Mouse (Mus musculus) WW6 (cell line): ENCODE results near the gene Trp63.
"Not testable (repeated sequence)": the region's sequence is repeated elsewhere in the genome, so short reads cannot be mapped to it uniquely, and the experiment has no call there.

Experiments used
- DNase-seq: peaks from one replicate; pipeline ENCODE4 v3.0.0-alpha.2; 2013; ENCODE audit warnings: low read depth, low spot score

Gene Trp63

DNA sequence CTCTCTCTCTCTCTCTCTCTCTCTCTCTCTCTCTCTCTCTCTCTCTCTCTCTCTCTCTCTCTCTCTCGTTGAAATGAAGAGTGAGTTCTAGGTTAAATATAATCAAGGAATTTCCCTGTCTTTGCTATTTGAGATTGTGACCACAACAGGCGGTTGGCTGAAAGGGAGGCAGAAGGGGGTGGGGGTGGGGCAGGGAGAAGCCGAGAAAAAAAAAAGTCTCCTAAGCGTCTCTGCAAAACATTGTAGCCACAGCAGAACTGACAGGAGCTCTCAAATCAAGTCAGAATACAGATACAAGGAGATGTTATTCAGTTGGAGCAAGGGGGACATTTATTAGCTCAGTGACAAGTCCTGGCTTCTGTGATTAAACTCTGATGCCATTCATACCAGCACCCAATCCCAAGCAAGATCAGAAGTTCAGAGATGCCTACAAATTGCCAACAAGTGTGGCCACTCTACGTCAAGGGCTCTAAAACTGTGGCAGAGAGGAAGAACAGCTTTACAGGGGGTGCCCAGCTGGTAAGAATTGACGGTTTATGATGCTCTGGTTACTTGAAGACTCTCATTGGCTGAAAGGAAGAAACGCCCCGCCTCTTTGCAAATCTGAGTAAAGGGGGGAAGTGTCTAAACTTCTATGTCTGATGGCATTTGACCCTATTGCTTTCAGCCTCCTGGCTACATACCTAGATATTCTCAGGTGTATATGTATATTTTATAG, at the start of gene Trp63:
Gene Trp63, plus strand, starts transcription at position 233 of the 718 bp plus-strand sequence.
- no peak for DNase-seq

- DNase-seq, result not testable (repeated sequence)
These were observed 38.8 kb upstream of the Trp63 start for GRCm38 (mm10) chr16:25644716-25645115.

DNA sequence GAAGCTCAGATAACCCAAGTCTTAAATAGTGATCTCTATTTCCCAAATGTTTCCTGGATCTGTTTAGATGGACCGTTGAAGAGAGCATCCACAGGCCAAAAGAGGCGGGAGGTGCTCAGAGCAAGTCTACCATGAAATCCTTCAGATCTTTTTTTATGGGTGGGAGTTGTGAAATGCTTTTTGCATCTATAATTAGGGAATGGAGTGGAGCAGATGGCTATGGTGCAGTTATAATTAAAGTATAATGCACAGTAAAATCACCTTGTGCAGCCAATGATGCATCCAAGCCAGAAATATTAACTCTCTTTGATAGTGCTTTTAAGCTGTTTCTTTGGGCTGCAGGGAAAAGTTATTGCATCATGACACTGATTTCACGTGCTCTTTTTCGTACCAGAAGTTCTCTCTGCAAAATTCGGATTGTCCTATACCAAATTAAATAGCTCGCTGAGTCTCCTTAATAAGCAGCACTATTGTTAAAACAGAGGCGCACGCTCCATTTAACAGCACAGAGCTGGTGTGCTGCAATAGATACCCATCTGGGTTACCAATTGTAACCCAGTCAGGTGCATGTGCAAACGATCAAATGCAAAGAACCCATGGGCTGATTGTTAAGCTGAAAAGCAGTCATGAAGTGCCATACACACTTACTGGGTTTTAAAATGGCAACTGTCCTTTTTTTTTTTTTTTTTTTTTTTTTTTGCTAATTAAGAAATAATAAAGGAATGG, 22.9 kb upstream of the Trp63 start:
- DNase-seq, result no peak

- no peak for DNase-seq
These were observed 20.4 kb upstream of the Trp63 start for GRCm38 (mm10) chr16:25663116-25663515.

- DNase-seq, result no peak
These were observed 9.6 kb upstream of the Trp63 start for GRCm38 (mm10) chr16:25673861-25674440.

GRCm38 (mm10) chr16:25680369-25680768, 3.2 kb upstream of the Trp63 start:
- DNase-seq, result no peak

- no peak for DNase-seq
These were observed 1.0 kb upstream of the Trp63 start for GRCm38 (mm10) chr16:25682533-25682932.

DNA sequence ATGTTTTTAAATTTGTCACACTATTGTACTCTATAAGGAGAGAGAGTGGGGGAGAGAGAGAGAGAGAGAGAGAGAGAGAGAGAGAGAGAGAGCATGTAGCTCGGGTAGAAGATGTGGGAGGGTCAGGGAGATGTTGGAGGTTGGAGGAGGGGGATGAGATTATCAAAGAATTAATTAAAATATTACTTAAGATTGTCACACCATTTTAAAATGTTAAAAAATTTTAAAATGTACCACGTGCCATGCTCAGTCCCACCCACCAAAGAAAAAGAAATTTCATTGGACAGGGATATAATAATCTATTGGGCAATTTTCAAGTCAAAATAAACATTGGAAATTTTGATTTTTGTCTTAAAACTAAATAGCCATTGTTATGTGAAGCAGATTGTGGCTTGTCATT, 1.0 kb downstream of the Trp63 start:
- DNase-seq, result no peak

- no peak for DNase-seq
These were observed 7.0 kb downstream of the Trp63 start for GRCm38 (mm10) chr16:25690612-25691011.

DNA sequence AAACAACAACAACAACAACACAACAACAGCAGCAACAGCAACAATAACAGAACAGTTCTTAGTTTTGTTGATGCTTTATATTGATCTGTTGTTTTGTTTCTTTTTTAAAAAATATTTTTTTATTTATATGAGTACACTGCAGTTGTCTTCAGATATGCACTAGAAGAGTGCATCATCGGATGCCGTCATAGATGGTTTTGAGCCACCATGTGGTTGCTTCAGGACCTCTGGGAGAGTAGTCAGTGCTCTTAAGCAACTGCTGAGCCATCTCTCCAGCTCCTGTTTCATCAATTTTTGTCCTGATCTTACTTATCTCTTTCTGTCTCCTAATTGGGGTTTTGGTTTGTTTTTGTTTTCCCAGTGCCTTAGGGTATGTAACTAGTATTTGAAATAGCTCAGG, 17.7 kb downstream of the Trp63 start:
- no peak for DNase-seq

GRCm38 (mm10) chr16:25706260-25706659, 22.7 kb downstream of the Trp63 start:
- DNase-seq, result no peak

GRCm38 (mm10) chr16:25715790-25716189, 32.2 kb downstream of the Trp63 start:
- no peak for DNase-seq

DNA sequence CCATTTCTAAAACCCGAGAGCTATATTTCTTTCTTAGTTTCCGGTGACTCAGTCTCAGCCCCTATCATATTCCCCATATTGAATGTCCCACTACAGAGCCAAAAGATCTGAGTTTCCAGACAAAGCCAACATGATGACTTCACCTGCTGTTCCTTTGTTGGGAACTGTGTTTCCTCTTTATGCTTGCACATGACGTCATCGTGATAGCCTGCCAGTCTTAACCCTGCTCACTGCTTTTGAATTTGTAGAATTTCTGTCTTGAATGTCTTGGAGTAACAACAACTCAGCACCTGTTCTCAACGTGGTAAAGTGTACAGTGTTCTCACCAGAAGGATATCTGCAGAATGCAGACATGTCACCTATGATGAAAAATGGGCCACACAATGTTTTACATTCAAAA, 39.6 kb downstream of the Trp63 start:
- DNase-seq, result no peak

GRCm38 (mm10) chr16:25727001-25727400, 43.4 kb downstream of the Trp63 start:
- no peak for DNase-seq

DNA sequence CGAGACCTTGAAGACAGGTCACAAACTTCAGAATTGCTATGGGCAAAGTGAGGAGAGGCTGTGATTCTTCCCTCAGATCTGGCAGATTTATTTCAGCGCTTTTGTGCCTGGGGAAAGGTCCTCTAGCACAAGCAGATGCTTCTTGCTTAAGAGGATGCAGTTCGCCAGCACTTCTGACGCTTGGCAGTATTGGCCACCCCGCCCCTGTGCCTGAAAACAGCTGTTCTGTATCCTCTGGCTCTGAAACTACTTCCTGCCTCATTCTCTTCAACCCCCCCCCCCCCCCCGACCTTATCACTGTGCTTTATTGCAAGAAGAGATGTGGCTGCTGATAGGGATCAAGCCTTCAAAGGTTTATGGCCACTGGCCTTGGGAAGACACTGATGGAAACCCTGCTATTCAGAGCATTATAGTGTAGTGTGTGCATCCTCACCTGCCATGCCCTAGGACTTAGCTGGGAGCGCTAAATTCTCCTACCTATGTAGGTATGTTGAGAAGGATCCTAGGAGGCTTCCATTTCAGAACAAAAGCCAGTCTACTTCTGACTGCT, 44.5 kb downstream of the Trp63 start:
- no peak for DNase-seq

GRCm38 (mm10) chr16:25736912-25737311, 53.3 kb downstream of the Trp63 start:
- DNase-seq, result no peak

- DNase-seq, result no peak
These were observed 54.1 kb downstream of the Trp63 start for GRCm38 (mm10) chr16:25737623-25738050.

DNA sequence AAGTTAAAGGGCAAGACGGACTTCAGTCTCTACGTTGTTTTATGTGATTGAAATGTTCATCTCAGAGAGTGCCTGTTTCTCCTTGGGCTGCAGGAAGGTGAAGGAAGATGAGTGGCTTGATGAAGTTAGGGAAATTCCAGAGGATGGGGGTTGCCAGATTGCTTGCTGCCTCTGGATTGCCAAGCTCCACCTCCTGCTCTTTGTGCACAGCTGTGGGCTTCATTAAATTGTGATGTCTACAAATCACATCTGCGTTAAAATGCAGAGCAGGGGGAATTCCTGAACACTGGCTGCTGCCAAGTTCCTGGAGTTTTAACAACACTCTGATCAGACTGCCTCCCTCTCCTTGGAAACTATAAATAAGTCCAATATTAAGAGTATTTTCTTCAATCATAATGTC, 63.2 kb downstream of the Trp63 start:
- DNase-seq, result peak; percentile 3

- DNase-seq, result no peak
These were observed 68.3 kb downstream of the Trp63 start for GRCm38 (mm10) chr16:25751866-25752265.

DNA sequence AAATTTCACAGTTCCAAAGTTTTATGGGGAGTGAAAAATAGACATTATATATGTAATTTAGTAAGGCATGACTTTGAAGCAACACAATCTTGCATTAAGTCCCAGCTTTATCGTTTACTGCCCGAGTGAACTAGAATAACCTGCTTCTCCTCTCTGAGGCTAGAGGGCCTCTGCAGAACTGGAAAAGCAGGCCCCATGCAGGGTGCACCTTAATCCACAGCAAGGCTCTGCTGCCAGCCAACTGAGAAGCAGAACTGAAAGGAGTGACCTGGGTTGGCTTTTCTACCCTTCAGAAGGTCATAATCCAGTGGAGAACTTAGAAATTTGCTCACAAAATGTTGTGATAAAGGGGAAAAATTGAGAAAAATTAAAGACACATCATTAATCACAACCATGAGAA, 74.5 kb downstream of the Trp63 start:
- DNase-seq, result no peak

DNA sequence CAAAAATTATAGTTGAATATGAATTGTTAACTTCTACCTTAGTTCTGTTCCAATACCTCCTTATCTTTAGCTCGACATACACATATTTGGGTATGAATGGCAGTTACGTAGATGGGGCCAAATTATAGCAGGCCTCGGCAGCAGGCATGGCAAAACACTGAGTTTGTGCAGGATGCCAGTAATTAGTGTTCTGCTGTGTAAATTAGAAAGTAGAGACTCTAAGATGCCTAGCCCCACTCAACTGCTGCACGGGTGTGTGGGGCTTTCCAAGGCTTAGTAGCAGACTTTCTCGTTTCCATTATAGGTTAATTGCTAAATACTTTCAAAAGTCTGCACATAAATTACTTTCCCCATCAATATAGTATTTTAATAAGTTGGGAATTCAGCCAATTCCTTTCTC, 82.0 kb downstream of the Trp63 start:
- no peak for DNase-seq

- no peak for DNase-seq
These were observed 91.0 kb downstream of the Trp63 start for GRCm38 (mm10) chr16:25774611-25775010.

GRCm38 (mm10) chr16:25777501-25777900, 93.9 kb downstream of the Trp63 start:
- DNase-seq, result no peak
